Mouse (Mus musculus): ENCODE results near the gene Ltf. TPM values are rescaled to one million over a fixed set of nuclear protein-coding genes. Genes with fewer than 3 reads are reported as not detected.

Ltf gene
- total RNA-seq, 2 experiments from 2014 or later = 0.91 to 1.7 TPM

DNA sequence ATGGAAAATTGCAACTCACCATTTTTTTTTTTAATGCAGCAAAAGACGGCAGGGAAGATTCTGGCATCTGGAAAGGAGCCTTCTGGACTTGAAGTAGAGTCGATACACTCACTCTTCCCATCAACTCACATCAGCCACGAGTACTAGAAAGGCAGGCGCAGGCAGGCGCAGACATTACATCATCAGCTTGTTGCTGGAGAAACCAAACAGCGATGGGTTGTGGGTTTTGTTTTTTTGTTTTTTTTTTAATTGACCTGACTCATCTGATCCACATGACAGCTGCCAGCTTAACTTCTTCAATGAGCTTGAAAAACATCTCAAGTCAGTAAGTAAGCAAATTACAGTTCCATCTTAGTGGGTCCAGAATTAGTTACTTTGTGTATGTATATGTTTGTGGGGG, 67.1 kb downstream of the Ltf start:
- no peak for DNase-seq

DNA sequence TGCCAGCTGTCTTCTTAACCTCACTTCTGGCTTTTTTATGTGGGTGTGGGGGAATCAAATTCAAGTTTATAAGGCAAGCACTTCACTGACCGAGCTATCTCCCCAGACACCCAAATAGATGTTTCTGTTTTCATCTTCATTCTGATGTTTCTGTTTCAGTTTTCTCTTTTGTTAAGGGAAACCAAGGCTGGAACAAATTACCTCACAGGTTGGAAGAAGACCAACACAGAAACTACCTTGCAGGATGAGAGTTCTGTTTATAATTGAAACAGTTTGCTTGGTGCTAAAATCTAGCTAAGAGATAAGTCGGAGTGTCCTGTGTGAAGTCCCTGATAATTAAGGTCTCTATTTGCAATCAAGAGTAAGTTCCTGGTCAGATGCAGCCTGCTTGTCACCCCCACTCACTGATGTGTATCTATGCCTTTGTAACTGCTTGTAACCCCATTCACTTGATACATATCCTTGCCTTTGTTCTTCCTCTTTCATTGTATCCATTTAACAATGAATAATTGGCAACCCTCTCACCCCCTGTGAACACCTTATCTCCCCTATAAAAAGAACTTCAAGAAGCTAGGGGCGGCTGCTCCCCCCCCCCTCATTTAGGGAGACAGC, 68.0 kb downstream of the Ltf start:
- DNase-seq = no peak
- intact Hi-C loops (cut with DNase I) = no loop called here

More for the DNA sequence above, 67.1 kb downstream of the Ltf start:
- intact Hi-C loops (cut with DNase I) = no loop called here

DNA sequence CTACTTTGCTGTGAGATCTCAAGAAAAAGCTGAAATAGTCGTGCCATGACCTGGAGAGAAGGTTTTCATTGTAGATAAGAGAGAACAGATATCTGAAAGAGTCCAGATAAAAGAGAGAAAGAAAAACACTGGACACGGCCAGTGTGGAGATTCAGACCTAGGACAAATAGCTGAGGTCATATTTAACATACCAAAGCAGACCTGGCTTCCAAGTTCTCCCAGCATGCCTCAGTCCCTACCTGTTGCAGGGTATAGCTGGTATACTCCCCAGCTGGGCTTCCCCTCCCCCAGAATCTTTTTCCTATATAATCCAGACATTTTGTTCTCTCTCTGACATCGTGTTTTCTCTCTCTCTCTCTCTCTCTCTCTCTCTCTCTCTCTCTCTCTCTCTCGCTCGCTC, 68.9 kb downstream of the Ltf start:
- intact Hi-C loops (cut with DNase I) = no loop called here
- DNase-seq = no peak

DNA sequence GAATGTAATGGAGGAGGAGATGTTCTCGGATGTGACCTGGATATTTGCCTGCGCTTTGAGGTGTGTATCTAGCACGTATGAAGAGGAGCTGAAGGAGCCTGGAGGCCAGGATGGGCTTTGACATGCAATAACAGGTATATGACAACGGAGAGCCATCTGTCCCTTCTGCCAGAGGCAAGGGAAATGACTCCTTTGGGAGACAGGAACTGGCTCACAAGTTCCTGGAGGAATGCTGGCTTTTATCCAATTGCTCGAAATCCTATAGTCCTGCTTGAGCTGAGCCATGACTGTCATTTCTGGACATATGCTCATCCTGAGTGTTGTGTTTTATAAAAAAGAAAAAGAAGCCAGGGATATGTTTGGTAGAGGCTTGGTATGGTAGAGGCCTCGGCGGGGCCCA, 69.8 kb downstream of the Ltf start:
- no peak for DNase-seq

More for the DNA sequence above, 69.8 kb downstream of the Ltf start:
- intact Hi-C loops (cut with DNase I) = no loop called here

Other genes starting within 250 kb of the Ltf start
- gene Prss42, start 221.1 kb upstream of the Ltf start, total RNA-seq (2021) = not detected
- not detected for gene Prss44, start 205.3 kb upstream of the Ltf start, total RNA-seq (2021)
- gene Prss43, start 192.6 kb upstream of the Ltf start, total RNA-seq (2021) = not detected
- under 1 TPM in 1 of 2 experiments, not detected in 1; 0.52 TPM for gene Prss45, start 184.7 kb upstream of the Ltf start, total RNA-seq (2021)
- gene Prss46, start 174.8 kb upstream of the Ltf start, total RNA-seq (2021) = not detected
- gene Prss50, start 161.3 kb upstream of the Ltf start, total RNA-seq (2021) = not detected
- 1 to 10 TPM; 4.4 to 5.9 TPM for gene Als2cl, start 139.4 kb upstream of the Ltf start, total RNA-seq (2021)
- 1 to 10 TPM; 2.8 to 3.4 TPM for gene Tmie, start 139.2 kb upstream of the Ltf start, total RNA-seq (2021)
- gene Fam240a, start 102.4 kb upstream of the Ltf start, total RNA-seq (2021) = not detected
- gene Tdgf1, start 73.1 kb upstream of the Ltf start, total RNA-seq (2021) = under 1 TPM in 1 of 2 experiments, not detected in 1; 0.54 TPM
- gene Lrrc2, start 67.7 kb upstream of the Ltf start, total RNA-seq (2021) = under 1 TPM; 0.46 to 0.48 TPM
- under 1 TPM; 0.28 to 0.48 TPM for gene Rtp3, start 28.7 kb upstream of the Ltf start, total RNA-seq (2021)
- gene Ccrl2, start 38.2 kb downstream of the Ltf start, total RNA-seq (2021) = under 1 TPM; 0.48 to 0.98 TPM
- 10 to 100 TPM; 37.9 to 45.8 TPM for gene Lrrfip2, start 98.3 kb downstream of the Ltf start, total RNA-seq (2021)